Mouse (Mus musculus) stomach, postnatal 0 days (tissue): ENCODE measurements around the gene Cnnm4. TPM values are rescaled to one million over a fixed set of nuclear protein-coding genes. Genes with fewer than 3 reads are reported as not detected.

ENCODE experiments used
- ATAC-seq: fragments of 200-750 bp; cut with Nextera tagmentation; 2 replicates; pipeline ENCODE4 v1.8.0; 2017; ENCODE audit not compliant: low FRiP score, low TSS enrichment
- DNase-seq: peaks from one replicate; pipeline ENCODE4 v3.0.0-alpha.2; 2016; ENCODE audit warnings: low spot score
- H3K27ac ChIP-seq: fragments of 300-500 bp; sonication (generic); replicated peaks from 2 replicates; pipeline ENCODE4 v1.5.1; 2014; ENCODE audit warnings: mild to moderate bottlenecking, control low read depth
- H3K27me3 ChIP-seq: fragments of 300-500 bp; sonication (generic); 2 replicates; pipeline ENCODE4 v1.6.1; 2014; ENCODE audit warnings: low read length; ENCODE audit not compliant: control insufficient read depth, insufficient read depth
- H3K36me3 ChIP-seq: fragments of 300-500 bp; sonication (generic); 2 replicates; pipeline ENCODE4 v1.6.1; 2014; ENCODE audit warnings: low read length, mixed read lengths; ENCODE audit not compliant: control insufficient read depth, insufficient read depth
- H3K4me1 ChIP-seq: fragments of 300-500 bp; sonication (generic); replicated peaks from 2 replicates; pipeline ENCODE4 v1.6.1; 2014; ENCODE audit warnings: antibody characterized with exemption; ENCODE audit not compliant: control insufficient read depth, insufficient read depth
- H3K4me2 ChIP-seq: fragments of 300-500 bp; sonication (generic); replicated peaks from 2 replicates; pipeline ENCODE4 v1.6.1; 2014; ENCODE audit warnings: low read depth, mild to moderate bottlenecking, control low read depth, moderate library complexity
- H3K4me3 ChIP-seq: fragments of 300-500 bp; sonication (generic); 2 replicates; pipeline ENCODE4 v1.5.1; 2014; ENCODE audit warnings: low read depth, low read length, control low read depth
- H3K9ac ChIP-seq: fragments of 300-500 bp; sonication (generic); 2 replicates; pipeline ENCODE4 v1.6.1; 2014; ENCODE audit warnings: mild to moderate bottlenecking, low read length, control low read depth, mixed read lengths
- H3K9me3 ChIP-seq: fragments of 300-500 bp; sonication (generic); 2 replicates; pipeline ENCODE4 v1.6.1; 2016; ENCODE audit warnings: low read length; ENCODE audit not compliant: control insufficient read depth
- CTCF ChIP-seq: IDR thresholded peaks from 2 replicates; pipeline ENCODE4 v1.5.1; 2016; ENCODE audit warnings: antibody characterized with exemption, low read depth, mild to moderate bottlenecking, moderate library complexity
- EP300 ChIP-seq: optimal IDR thresholded peaks from 2 replicates; pipeline ENCODE3; 2016; ENCODE audit warnings: antibody characterized with exemption
- WGBS: fragments of 180-500 bp; shearing (Covaris S2); extraction: QIAGEN DNeasy Blood & Tissue Kit; methylation state at CpG from one replicate; pipeline ENCODE4 v1.1.7; 2014; 5-methylcytosine and 5-hydroxymethylcytosine counted together
- polyA plus RNA-seq: library from polyadenylated mRNA; unstranded; fragments of >200 nt; fragmentation: Nextera tagmentation; extraction: Ambion mirVana; gene quantifications from 2 replicates; pipeline ENCODE4 v1.2.1, GENCODE M21; 2015

Cnnm4 gene
- polyA plus RNA-seq, 1 experiment from 2014 or later, result 18.2 TPM

- TF ChIP-seq EP300, result no peak
- TF ChIP-seq CTCF, result no peak
- Histone ChIP-seq H3K4me3 (no peak overlapping the region), H3K27ac (no peak overlapping the region), H3K27me3 (no peaks in the 10 kb centered on the region), H3K4me2 (no peak overlapping the region), H3K36me3 (peaks cover 6% of the 10 kb centered on the region), H3K9ac (no peak overlapping the region), H3K4me1 (no peaks in the 10 kb centered on the region), H3K9me3 (no peaks in the 10 kb centered on the region)
- DNase-seq, result no peak
- 98% methylated on average over 16 of the region's 16 CpGs for WGBS
- no peak for ATAC-seq
Measured at GRCm38 (mm10) chr1:36541844-36542243, 70.4 kb downstream of the Cnnm4 start.

- Histone ChIP-seq H3K36me3 (peaks cover 4% of the 10 kb centered on the region), H3K9me3 (no peaks in the 10 kb centered on the region), H3K4me2 (no peak overlapping the region), H3K9ac (no peak overlapping the region), H3K4me1 (no peaks in the 10 kb centered on the region), H3K27ac (no peak overlapping the region), H3K4me3 (no peak overlapping the region), H3K27me3 (no peaks in the 10 kb centered on the region)
- TF ChIP-seq CTCF (no peak), EP300 (no peak)
- ATAC-seq (no peak), DNase-seq (no peak)
- WGBS, result 93% methylated on average over 9 of the region's 9 CpGs
Measured at GRCm38 (mm10) chr1:36542925-36543324, 71.5 kb downstream of the Cnnm4 start.

GRCm38 (mm10) chr1:36545382-36545781 is 74.0 kb downstream of the Cnnm4 start:
- H3K36me3 ChIP-seq, result peaks cover 13% of the 10 kb centered on the region
- no peak overlapping the region for H3K9ac ChIP-seq
- H3K4me2 ChIP-seq, result no peak overlapping the region
- WGBS, result 67% methylated on average over 2 of the region's 2 CpGs
- H3K27me3 ChIP-seq, result no peaks in the 10 kb centered on the region
- TF ChIP-seq CTCF (no peak), EP300 (no peak)
- no peak overlapping the region for H3K4me3 ChIP-seq
- H3K9me3 ChIP-seq, result no peaks in the 10 kb centered on the region
- H3K4me1 ChIP-seq, result no peaks in the 10 kb centered on the region
- H3K27ac ChIP-seq, result no peak overlapping the region
- ATAC-seq, result no peak
- no peak for DNase-seq

- WGBS, result 64% methylated on average over 18 of the region's 19 CpGs
- DNase-seq (no peak), ATAC-seq (no peak)
- no peak for TF ChIP-seq EP300
- peak; percentile 34; the same call in 1 of the 2 replicates for TF ChIP-seq CTCF
- peak overlapping the region; percentile 71 for H3K9ac ChIP-seq
- H3K9me3 ChIP-seq, result no peaks in the 10 kb centered on the region
- no peaks in the 10 kb centered on the region for H3K27me3 ChIP-seq
- no peaks in the 10 kb centered on the region for H3K4me1 ChIP-seq
- H3K4me3 ChIP-seq, result peak overlapping the region; percentile 72
- peak overlapping the region; percentile 82 for H3K27ac ChIP-seq
- peak overlapping the region; percentile 77 for H3K4me2 ChIP-seq
- peaks cover 18% of the 10 kb centered on the region for H3K36me3 ChIP-seq
Measured at GRCm38 (mm10) chr1:36545845-36546600, 74.6 kb downstream of the Cnnm4 start.

- WGBS, result 0% methylated on average over 43 of the region's 43 CpGs
- peak; percentile 97 for DNase-seq
- TF ChIP-seq EP300 (no peak), CTCF (peak; percentile 100)
- Histone ChIP-seq H3K9me3 (no peaks in the 10 kb centered on the region), H3K4me1 (no peaks in the 10 kb centered on the region), H3K4me3 (peak within 1 kb of the TSS; percentile 72), H3K27me3 (no peaks in the 10 kb centered on the region), H3K4me2 (peak within 1 kb of the TSS; percentile 77), H3K36me3 (peaks cover 20% of the 10 kb centered on the region), H3K9ac (peak within 1 kb of the TSS; percentile 71), H3K27ac (peak within 1 kb of the TSS; percentile 83)
- peak; percentile 99 for ATAC-seq
Measured at GRCm38 (mm10) chr1:36546888-36547471, 75.6 kb downstream of the Cnnm4 start, which contains the start of gene Ankrd39. Gene Ankrd39 (minus strand): TSS chr1:36547445.
